Mouse (Mus musculus) lung, embryonic 16.5 days (tissue): ENCODE data around the gene Pcnx3. TPM values are rescaled to one million over a fixed set of nuclear protein-coding genes. Genes with fewer than 3 reads are reported as not detected.

Source experiments
- ATAC-seq: fragments of 200-750 bp; cut with Nextera tagmentation; 2 replicates; pipeline ENCODE4 v1.8.0; 2017; ENCODE audit warnings: low read depth, mild to moderate bottlenecking, moderate library complexity
- H3K27ac ChIP-seq: fragments of 300-500 bp; sonication (generic); 2 replicates; pipeline ENCODE4 v1.5.1; 2014; ENCODE audit warnings: mild to moderate bottlenecking, control low read depth, low read length
- H3K27me3 ChIP-seq: fragments of 300-500 bp; sonication (generic); 2 replicates; pipeline ENCODE4 v1.6.1; 2014; ENCODE audit warnings: low read depth, low read length, mixed read lengths; ENCODE audit not compliant: control insufficient read depth, insufficient read depth
- H3K36me3 ChIP-seq: fragments of 300-500 bp; sonication (generic); 2 replicates; pipeline ENCODE4 v1.6.1; 2014; ENCODE audit warnings: low read length; ENCODE audit not compliant: control insufficient read depth, insufficient read depth
- H3K4me1 ChIP-seq: fragments of 300-500 bp; sonication (generic); replicated peaks from 2 replicates; pipeline ENCODE4 v1.6.1; 2014; ENCODE audit warnings: low read length, mixed read lengths; ENCODE audit not compliant: control insufficient read depth, insufficient read depth
- H3K4me2 ChIP-seq: fragments of 300-500 bp; sonication (generic); 2 replicates; pipeline ENCODE4 v1.6.1; 2014; ENCODE audit warnings: low read depth, low read length, control low read depth
- H3K4me3 ChIP-seq: fragments of 300-500 bp; sonication (generic); 2 replicates; pipeline ENCODE4 v1.5.1; 2014; ENCODE audit warnings: mild to moderate bottlenecking, low read length, control low read depth
- H3K9ac ChIP-seq: fragments of 300-500 bp; sonication (generic); 2 replicates; pipeline ENCODE4 v1.6.1; 2014; ENCODE audit warnings: low read length, control low read depth
- H3K9me3 ChIP-seq: fragments of 300-500 bp; sonication (generic); 2 replicates; pipeline ENCODE4 v1.6.1; 2016; ENCODE audit warnings: low read length; ENCODE audit not compliant: control insufficient read depth
- WGBS: fragments of 180-500 bp; shearing (Covaris S2); extraction: QIAGEN DNeasy Blood & Tissue Kit; methylation state at CpG from one replicate; pipeline ENCODE4 v1.1.7; 2014; 5-methylcytosine and 5-hydroxymethylcytosine counted together
- polyA plus RNA-seq: library from polyadenylated mRNA; unstranded; fragments of >200 nt; fragmentation: Nextera tagmentation; extraction: Ambion mirVana; gene quantifications from 2 replicates; pipeline ENCODE4 v1.2.1, GENCODE M21; 2015

Pcnx3 gene
- polyA plus RNA-seq, 1 experiment from 2014 or later, result 18.3 TPM

DNA sequence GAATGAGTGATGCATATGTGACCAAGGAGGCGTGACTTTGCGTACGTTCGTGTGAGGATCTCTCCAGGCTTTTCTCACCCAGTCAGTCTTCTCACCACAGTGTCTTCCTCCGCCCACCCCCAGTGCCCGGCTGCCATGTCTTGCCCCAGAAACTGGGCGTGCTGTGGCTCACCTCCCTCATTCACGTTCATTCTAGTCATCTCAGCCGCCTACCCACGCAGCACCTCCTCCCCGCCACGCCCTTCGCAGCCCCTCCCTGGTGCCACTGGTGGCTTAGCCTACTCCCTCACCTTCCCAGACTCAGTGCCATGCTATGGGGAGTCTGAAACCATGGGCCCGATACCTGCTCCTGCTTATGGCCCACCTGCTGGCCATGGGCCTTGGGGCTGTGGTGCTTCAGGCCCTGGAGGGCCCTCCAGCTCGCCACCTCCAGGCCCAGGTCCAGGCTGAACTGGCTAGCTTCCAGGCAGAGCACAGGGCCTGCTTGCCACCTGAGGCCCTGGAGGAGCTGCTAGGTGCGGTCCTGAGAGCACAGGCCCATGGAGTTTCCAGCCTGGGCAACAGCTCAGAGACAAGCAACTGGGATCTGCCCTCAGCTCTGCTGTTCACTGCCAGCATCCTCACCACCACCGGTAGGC lies 15.6 kb upstream of the Pcnx3 start, which contains the start of gene Kcnk7:
TSS of gene Kcnk7 (plus strand) at position 205 of the 638 bp plus-strand sequence.
- Histone ChIP-seq H3K9ac (peak within 1 kb of the TSS; percentile 36), H3K9me3 (no peaks in the 10 kb centered on the region), H3K4me2 (no peak within 1 kb of the TSS), H3K4me1 (peaks cover 15% of the 10 kb centered on the region), H3K4me3 (no peak within 1 kb of the TSS), H3K27ac (peak within 1 kb of the TSS; percentile 36), H3K27me3 (no peaks in the 10 kb centered on the region), H3K36me3 (peaks cover 38% of the 10 kb centered on the region)
- peak; percentile 37 for ATAC-seq
- 60% methylated on average over 17 of the region's 17 CpGs for WGBS

GRCm38 (mm10) chr19:5695849-5696462 lies 7.2 kb upstream of the Pcnx3 start:
- no peak for ATAC-seq
- no peaks in the 10 kb centered on the region for H3K27me3 ChIP-seq
- H3K4me2 ChIP-seq, result no peak overlapping the region

GRCm38 (mm10) chr19:5693801-5694200 lies 5.1 kb upstream of the Pcnx3 start:
- H3K4me2 ChIP-seq, result peak overlapping the region; percentile 86; the same call in 1 of the 2 replicates
- H3K4me1 ChIP-seq, result peaks cover 21% of the 10 kb centered on the region
- peaks cover 39% of the 10 kb centered on the region for H3K36me3 ChIP-seq
- ATAC-seq, result no peak
- WGBS, result 78% methylated on average over 6 of the region's 6 CpGs
- no peaks in the 10 kb centered on the region for H3K27me3 ChIP-seq
- no peaks in the 10 kb centered on the region for H3K9me3 ChIP-seq
- H3K27ac ChIP-seq, result no peak overlapping the region
- H3K4me3 ChIP-seq, result peak overlapping the region; percentile 1; the same call in 1 of the 2 replicates
- H3K9ac ChIP-seq, result peak overlapping the region; percentile 12; the same call in 1 of the 2 replicates

More at GRCm38 (mm10) chr19:5695849-5696462, 7.2 kb upstream of the Pcnx3 start:
- H3K27ac ChIP-seq, result no peak overlapping the region
- H3K36me3 ChIP-seq, result peaks cover 54% of the 10 kb centered on the region
- no peaks in the 10 kb centered on the region for H3K9me3 ChIP-seq
- peaks cover 12% of the 10 kb centered on the region for H3K4me1 ChIP-seq
- H3K9ac ChIP-seq, result no peak overlapping the region
- WGBS, result 40% methylated on average over 41 of the region's 41 CpGs
- H3K4me3 ChIP-seq, result no peak overlapping the region

DNA sequence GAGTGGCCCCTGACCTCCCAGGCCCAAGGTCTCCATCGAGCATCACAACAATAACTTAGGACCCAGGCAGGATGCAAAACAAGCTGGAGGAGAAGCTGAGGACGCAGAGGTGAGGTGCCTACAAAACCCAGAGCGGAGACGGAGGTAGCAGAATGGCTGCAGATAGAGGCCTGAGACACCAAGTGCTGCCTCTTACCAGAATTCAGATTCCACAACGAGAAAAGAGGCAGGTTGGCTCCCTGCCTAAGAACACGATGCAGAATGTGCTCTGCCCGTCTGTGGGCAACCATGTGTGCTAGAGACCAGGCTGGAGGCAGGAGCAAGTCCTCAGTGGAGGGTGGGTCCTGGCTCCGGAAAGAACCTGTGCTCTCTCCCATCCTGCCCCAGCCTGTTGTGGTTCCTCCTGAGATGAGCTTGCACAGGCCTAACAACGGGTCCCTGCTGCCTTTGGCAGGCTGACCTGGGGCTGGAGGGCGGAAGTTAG lies 4.2 kb upstream of the Pcnx3 start:
- Histone ChIP-seq H3K27me3 (no peaks in the 10 kb centered on the region), H3K36me3 (peaks cover 32% of the 10 kb centered on the region), H3K4me1 (peaks cover 21% of the 10 kb centered on the region)

GRCm38 (mm10) chr19:5692086-5692912 lies 3.6 kb upstream of the Pcnx3 start:
- Histone ChIP-seq H3K27me3 (no peaks in the 10 kb centered on the region), H3K4me2 (peak overlapping the region; percentile 86), H3K4me3 (peak overlapping the region; percentile 87), H3K27ac (peak overlapping the region; percentile 72), H3K9me3 (no peaks in the 10 kb centered on the region), H3K36me3 (peaks cover 27% of the 10 kb centered on the region), H3K4me1 (peaks cover 27% of the 10 kb centered on the region), H3K9ac (peak overlapping the region; percentile 90)
- WGBS, result 51% methylated on average over 10 of the region's 10 CpGs
- peak; percentile 24 for ATAC-seq

More for the DNA sequence above, 4.2 kb upstream of the Pcnx3 start:
- Histone ChIP-seq H3K27ac (peak overlapping the region; percentile 48), H3K4me3 (peak overlapping the region; percentile 87), H3K4me2 (peak overlapping the region; percentile 86), H3K9me3 (no peaks in the 10 kb centered on the region), H3K9ac (peak overlapping the region; percentile 90)
- WGBS, result 65% methylated on average over 10 of the region's 10 CpGs
- no peak for ATAC-seq

GRCm38 (mm10) chr19:5691601-5692000 lies 2.9 kb upstream of the Pcnx3 start:
- Histone ChIP-seq H3K9me3 (no peaks in the 10 kb centered on the region), H3K9ac (peak overlapping the region; percentile 90), H3K27ac (peak overlapping the region; percentile 72), H3K27me3 (no peaks in the 10 kb centered on the region), H3K4me3 (peak overlapping the region; percentile 87), H3K4me2 (peak overlapping the region; percentile 86), H3K4me1 (peaks cover 29% of the 10 kb centered on the region), H3K36me3 (peaks cover 20% of the 10 kb centered on the region)
- ATAC-seq, result no peak
- 68% methylated on average over 5 of the region's 5 CpGs for WGBS

DNA sequence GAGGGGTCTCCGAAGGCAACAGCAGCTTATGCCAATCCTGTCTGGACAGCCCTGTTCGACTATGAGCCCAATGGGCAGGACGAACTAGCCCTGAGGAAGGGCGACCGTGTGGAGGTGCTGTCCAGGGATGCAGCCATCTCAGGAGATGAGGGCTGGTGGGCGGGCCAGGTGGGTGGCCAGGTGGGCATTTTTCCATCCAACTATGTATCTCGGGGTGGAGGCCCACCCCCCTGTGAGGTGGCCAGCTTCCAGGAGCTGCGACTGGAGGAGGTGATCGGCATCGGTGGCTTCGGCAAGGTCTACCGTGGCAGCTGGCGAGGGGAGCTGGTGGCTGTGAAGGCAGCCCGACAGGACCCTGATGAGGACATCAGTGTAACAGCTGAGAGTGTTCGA lies 1.6 kb upstream of the Pcnx3 start:
- H3K4me1 ChIP-seq, result peaks cover 29% of the 10 kb centered on the region
- WGBS, result 40% methylated on average over 15 of the region's 15 CpGs

DNA sequence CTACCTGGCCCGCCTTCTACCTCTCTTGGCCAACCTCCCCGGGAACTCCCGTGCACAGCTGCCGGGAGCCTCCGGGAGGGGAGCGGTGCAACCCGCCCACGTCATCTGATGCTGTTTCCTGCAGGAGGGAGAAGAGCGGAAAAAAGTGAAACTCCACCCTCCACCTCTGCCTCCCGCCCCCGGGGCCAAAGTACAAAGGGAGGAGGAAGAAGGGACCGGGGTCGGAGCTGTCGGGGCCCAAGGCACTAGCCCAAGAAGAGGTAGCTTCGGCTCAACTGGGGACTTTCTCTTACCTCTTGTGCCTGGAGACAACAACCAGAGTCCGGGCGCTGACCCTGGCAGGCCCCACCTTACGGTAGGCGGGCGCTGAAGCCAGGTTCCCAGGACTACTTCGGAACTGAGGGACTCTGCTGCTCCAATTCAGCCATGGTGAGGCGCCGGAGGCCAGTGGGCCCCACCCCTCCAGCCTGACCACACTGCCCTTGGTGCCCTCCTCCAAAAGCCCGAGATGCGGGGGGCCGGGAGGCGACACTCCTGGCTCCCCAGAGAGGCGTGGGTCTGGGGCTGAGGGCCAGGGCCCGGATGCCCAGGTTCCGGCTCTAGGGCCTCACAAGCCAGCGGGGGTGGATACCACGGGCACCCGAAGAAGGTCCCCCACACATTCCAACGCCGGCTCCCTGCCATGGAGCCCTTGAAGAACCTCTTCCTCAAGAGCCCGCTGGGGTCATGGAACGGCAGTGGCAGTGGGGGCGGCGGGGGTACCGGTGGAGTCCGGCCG lies 1.0 kb upstream of the Pcnx3 start:
- peak overlapping the region; percentile 94 for H3K27ac ChIP-seq
- H3K36me3 ChIP-seq, result peaks cover 20% of the 10 kb centered on the region
- ATAC-seq, result peak; percentile 73
- WGBS, result 3% methylated on average over 42 of the region's 42 CpGs
- H3K4me1 ChIP-seq, result peaks cover 29% of the 10 kb centered on the region
- H3K9ac ChIP-seq, result peak overlapping the region; percentile 90
- peak overlapping the region; percentile 87 for H3K4me3 ChIP-seq
- H3K27me3 ChIP-seq, result no peaks in the 10 kb centered on the region
- H3K4me2 ChIP-seq, result peak overlapping the region; percentile 86
- H3K9me3 ChIP-seq, result no peaks in the 10 kb centered on the region

More for the DNA sequence above, 1.6 kb upstream of the Pcnx3 start:
- peak overlapping the region; percentile 87 for H3K4me3 ChIP-seq
- H3K36me3 ChIP-seq, result peaks cover 20% of the 10 kb centered on the region
- peak overlapping the region; percentile 90 for H3K9ac ChIP-seq
- no peak for ATAC-seq
- H3K9me3 ChIP-seq, result no peaks in the 10 kb centered on the region
- peak overlapping the region; percentile 94 for H3K27ac ChIP-seq
- H3K27me3 ChIP-seq, result no peaks in the 10 kb centered on the region
- peak overlapping the region; percentile 86 for H3K4me2 ChIP-seq
